Mouse (Mus musculus) CD4-positive helper T cell, adult 2 months (primary cell): ENCODE measurements around the gene Gfod1.
A peak's percentile ranks its signal among the peaks of the same experiment; 100 is the strongest.

Experiments
- DNase-seq: peaks from one replicate; pipeline ENCODE4 v3.0.0-alpha.2; 2012; ENCODE audit warnings: low read depth, missing footprints, low spot score

Gene Gfod1

DNA sequence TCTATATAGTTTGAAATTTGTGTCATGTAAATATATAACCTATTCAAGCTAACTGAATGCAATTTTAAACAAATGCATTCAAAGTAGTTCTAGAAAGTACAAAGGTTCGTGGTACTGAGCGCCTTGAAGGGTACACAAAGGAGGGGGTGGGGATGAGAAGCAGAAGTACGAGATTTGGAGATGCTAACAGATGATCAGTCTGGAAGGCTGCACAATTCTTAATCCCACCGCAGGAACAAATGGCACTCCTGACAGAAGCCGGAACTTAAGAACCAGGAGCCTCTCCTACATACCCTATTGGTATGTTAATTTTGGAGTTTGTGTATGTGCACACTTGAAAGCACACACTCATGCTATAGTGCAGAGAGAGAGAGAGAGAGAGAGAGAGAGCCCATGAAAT is 4.8 kb downstream of the Gfod1 start:
- DNase-seq = no peak

- DNase-seq = no peak
These were observed 6.4 kb downstream of the Gfod1 start for GRCm38 (mm10) chr13:43297526-43297925.

GRCm38 (mm10) chr13:43296140-43296805 is 7.7 kb downstream of the Gfod1 start:
- no peak for DNase-seq

GRCm38 (mm10) chr13:43295684-43296083 is 8.3 kb downstream of the Gfod1 start:
- no peak for DNase-seq

GRCm38 (mm10) chr13:43294957-43295590 is 8.9 kb downstream of the Gfod1 start:
- DNase-seq = no peak

- DNase-seq = no peak
These were observed 11.1 kb downstream of the Gfod1 start for GRCm38 (mm10) chr13:43292892-43293291.

- DNase-seq = no peak
These were observed 14.9 kb downstream of the Gfod1 start for GRCm38 (mm10) chr13:43289076-43289475.

DNA sequence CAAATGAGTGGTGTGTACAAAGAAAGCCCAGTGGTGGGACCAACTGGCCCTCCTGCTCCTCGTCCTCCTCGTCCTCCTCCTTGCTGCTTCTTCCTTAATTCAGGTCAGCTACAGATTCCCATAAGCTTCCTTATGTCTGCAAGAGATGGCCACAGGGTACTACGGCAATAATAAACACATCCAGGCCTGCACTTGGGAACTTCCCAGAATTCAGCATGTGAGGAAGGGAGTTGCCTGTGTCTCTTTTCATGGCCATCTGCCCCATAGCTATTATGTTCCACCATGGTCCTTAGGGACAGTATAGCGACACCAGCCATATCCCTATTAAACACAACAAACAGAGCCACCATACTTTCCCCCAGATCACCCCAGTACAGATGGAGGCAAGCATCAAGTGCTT is 15.5 kb downstream of the Gfod1 start:
- no peak for DNase-seq

DNA sequence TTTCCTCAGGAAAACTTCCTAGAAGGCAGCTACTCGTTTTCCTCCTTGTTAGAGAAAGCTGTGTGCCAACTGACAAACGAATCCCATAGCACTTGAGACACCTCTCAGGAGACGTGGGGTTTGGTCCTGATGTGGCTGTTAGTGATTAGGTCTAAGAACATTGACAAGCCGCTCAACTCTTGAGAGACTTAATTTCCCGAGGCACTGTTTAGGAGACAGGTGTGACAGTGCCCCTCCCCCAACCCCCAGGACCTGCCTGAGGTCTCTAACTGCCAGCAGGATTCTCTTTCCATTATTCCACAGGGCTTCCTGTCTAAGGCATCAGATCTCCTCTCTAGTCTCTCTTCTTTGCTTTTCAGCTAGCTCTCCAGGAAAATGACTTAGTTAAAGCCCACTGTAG is 15.9 kb downstream of the Gfod1 start:
- DNase-seq = no peak

DNA sequence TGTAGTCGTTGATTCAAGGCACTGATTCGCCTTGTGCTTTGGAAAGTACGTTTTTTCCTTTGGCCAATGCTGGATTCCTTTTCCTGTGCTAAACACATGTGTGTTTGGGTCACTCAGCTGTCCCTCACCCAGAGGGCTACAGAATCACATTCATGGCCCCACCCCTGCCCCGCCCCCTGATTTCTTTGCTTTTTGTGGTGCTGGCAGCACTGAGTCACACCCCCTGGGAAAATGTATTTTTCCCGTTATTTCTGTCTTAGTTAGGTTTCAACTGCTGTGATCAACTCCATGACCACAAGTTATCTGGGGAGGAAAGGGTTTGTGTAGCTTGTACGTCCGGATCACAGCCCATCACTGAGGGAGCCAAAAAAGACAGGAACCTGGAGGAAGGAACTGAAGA is 17.1 kb downstream of the Gfod1 start:
- no peak for DNase-seq

GRCm38 (mm10) chr13:43284711-43285151 is 19.2 kb downstream of the Gfod1 start:
- DNase-seq = no peak

- no peak for DNase-seq
These were observed 30.1 kb downstream of the Gfod1 start for GRCm38 (mm10) chr13:43273906-43274305.

GRCm38 (mm10) chr13:43272303-43273135 is 31.5 kb downstream of the Gfod1 start:
- DNase-seq = peak; percentile 64

DNA sequence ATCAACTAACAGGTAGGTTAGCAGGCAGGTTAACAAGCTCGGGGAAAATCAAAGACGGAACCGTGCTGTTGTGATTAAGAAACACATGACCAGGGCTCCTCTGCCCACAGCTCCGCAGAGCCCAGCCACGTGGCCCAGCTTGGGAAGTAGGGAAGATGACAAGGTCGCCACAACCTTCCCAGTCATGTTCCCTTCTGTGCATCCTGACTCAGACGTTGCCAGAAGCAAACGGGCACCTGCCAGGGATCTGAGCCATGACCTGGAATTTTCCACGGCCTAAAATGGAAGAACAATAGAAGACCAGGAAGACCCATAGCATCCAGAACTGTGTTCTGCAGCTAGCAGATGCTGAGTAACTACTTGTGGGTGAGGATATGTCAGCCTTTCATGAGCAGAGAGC is 32.5 kb downstream of the Gfod1 start:
- DNase-seq = no peak

- DNase-seq = no peak
These were observed 33.8 kb downstream of the Gfod1 start for GRCm38 (mm10) chr13:43270220-43270597.

GRCm38 (mm10) chr13:43269460-43270219 is 34.3 kb downstream of the Gfod1 start:
- peak; percentile 23 for DNase-seq

DNA sequence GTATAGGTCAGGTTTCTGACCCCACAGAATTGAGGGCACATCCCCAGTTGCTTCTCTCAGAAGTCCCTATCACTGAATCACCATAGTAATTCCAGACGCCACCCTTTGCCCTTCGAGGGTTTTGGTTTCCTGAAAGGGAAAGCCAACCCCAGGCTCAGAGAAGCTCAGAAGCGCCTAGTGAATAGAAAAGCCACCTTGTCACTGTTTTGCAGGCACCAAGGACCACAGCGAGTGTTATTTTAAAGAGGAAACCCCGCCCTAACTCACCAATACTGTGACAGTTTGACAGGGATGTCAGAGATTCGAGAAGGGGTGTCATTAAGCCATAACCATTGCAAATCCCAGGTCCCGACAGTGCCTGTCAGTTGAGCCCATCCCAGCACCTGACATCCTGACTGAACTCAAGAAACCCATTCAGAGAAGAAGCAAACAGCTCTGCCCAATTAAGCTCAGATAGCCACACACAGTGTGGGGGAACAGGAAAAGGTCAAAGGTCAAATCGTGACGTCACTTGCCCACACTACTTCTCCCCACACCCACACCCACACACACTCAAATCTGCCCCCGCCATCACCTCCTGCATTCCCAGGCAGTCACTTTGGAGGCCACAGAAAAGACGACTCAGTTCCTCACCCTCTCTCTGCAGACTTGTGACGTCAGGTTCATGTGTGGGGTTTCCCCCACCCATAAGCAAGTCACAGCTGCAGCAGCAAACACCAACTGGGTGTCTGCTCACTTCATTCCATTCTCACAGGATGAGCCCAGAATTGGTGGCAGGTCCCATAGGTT is 35.2 kb downstream of the Gfod1 start:
- DNase-seq = peak; percentile 95

- peak; percentile 53 for DNase-seq
These were observed 36.1 kb downstream of the Gfod1 start for GRCm38 (mm10) chr13:43267902-43268301.

- DNase-seq = peak; percentile 23
These were observed 36.8 kb downstream of the Gfod1 start for GRCm38 (mm10) chr13:43267216-43267615.

- no peak for DNase-seq
These were observed 37.6 kb downstream of the Gfod1 start for GRCm38 (mm10) chr13:43266333-43266732.

GRCm38 (mm10) chr13:43265116-43265515 is 38.9 kb downstream of the Gfod1 start:
- DNase-seq = peak; percentile 18
